Mouse (Mus musculus) myocyte (in vitro differentiated cells): ENCODE data around the gene Rnase2b. TPM values are rescaled to one million over a fixed set of nuclear protein-coding genes. Genes with fewer than 3 reads are reported as not detected.
"Not testable (repeated sequence)": the region's sequence is repeated elsewhere in the genome, so short reads cannot be mapped to it uniquely, and the experiment has no call there.

Experiments used
- H3K27me3 ChIP-seq: one replicate; pipeline ENCODE4 v1.6.1; 2011; ENCODE audit not compliant: control insufficient read depth, insufficient read depth, insufficient read length
- H3K36me3 ChIP-seq: one replicate; pipeline ENCODE4 v1.6.1; 2011; ENCODE audit not compliant: control insufficient read depth, insufficient read depth
- H3K4me2 ChIP-seq: one replicate; pipeline ENCODE4 v1.6.1; 2011; ENCODE audit warnings: low read depth, control low read depth
- H3K4me3 ChIP-seq: one replicate; pipeline ENCODE4 v1.5.1; 2011; ENCODE audit warnings: mild to moderate bottlenecking, control low read depth, moderate library complexity
- H3K79me2 ChIP-seq: one replicate; pipeline ENCODE4 v1.6.1; 2011; ENCODE audit not compliant: control insufficient read depth, insufficient read depth
- H3ac ChIP-seq: one replicate; pipeline ENCODE4 v1.6.1; 2011; ENCODE audit not compliant: control insufficient read depth, insufficient read length
- CEBPB ChIP-seq: IDR thresholded peaks from 2 replicates; pipeline ENCODE4 v1.6.1; 2011; ENCODE audit warnings: mild to moderate bottlenecking, moderate library complexity; ENCODE audit not compliant: poor library complexity, insufficient read depth, severe bottlenecking
- E2F4 ChIP-seq: IDR thresholded peaks from one replicate; pipeline ENCODE4 v1.6.1; 2011; ENCODE audit warnings: mild to moderate bottlenecking, control low read depth, moderate library complexity; ENCODE audit not compliant: insufficient read depth
- MAX ChIP-seq: IDR thresholded peaks from one replicate; pipeline ENCODE4 v1.6.1; 2011; ENCODE audit warnings: low read depth, mild to moderate bottlenecking, control low read depth
- MYOD1 ChIP-seq, 3 experiments: IDR thresholded peaks; one replicate each; pipeline ENCODE4 v1.6.1; 2011; ENCODE audit warnings: control low read depth in 2 of 3, low read depth in 2 of 3, mild to moderate bottlenecking in 2 of 3, moderate library complexity in 1 of 3; ENCODE audit not compliant: insufficient read length in 2 of 3, control insufficient read depth in 1 of 3
- MYOG ChIP-seq, 3 experiments: IDR thresholded peaks; one replicate each; pipeline ENCODE4 v1.6.1; 2011; ENCODE audit warnings: control low read depth in 2 of 3, low read depth in 2 of 3, mild to moderate bottlenecking in 2 of 3; ENCODE audit not compliant: insufficient read length in 2 of 3, control insufficient read depth in 1 of 3, insufficient read depth in 1 of 3
- POLR2A ChIP-seq: IDR thresholded peaks from one replicate; pipeline ENCODE4 v1.6.1; 2011; ENCODE audit warnings: low read depth, mild to moderate bottlenecking, control low read depth, moderate library complexity; ENCODE audit not compliant: insufficient read length
- POLR2AphosphoS2 ChIP-seq: IDR thresholded peaks from one replicate; pipeline ENCODE4 v1.6.1; 2011; ENCODE audit warnings: low read depth, control low read depth; ENCODE audit not compliant: insufficient read length
- REST ChIP-seq: IDR thresholded peaks from one replicate; pipeline ENCODE4 v1.6.1; 2011; ENCODE audit warnings: mild to moderate bottlenecking, control low read depth, moderate library complexity; ENCODE audit not compliant: insufficient read depth, insufficient read length
- SRF ChIP-seq: IDR thresholded peaks from one replicate; pipeline ENCODE4 v1.6.1; 2011; ENCODE audit warnings: low read depth; ENCODE audit not compliant: control insufficient read depth, insufficient read length
- TCF12 ChIP-seq: IDR thresholded peaks from one replicate; pipeline ENCODE4 v1.6.1; 2011; ENCODE audit warnings: mild to moderate bottlenecking, control low read depth; ENCODE audit not compliant: poor library complexity, insufficient read depth, severe bottlenecking
- TCF3 ChIP-seq: IDR thresholded peaks from one replicate; pipeline ENCODE4 v1.6.1; 2011; ENCODE audit warnings: low read depth, control low read depth; ENCODE audit not compliant: insufficient read length
- USF1 ChIP-seq: IDR thresholded peaks from one replicate; pipeline ENCODE4 v1.6.1; 2011; ENCODE audit warnings: low read depth, mild to moderate bottlenecking, control low read depth, moderate library complexity
- polyA plus RNA-seq: library from polyadenylated mRNA; unstranded; fragments of >200 nt; fragmentation: generic; extraction: Trizol; gene quantifications from one replicate; pipeline ENCODE4 v1.2.1, GENCODE M21; 2012; ENCODE audit warnings: missing spikeins

Rnase2b gene
- polyA plus RNA-seq, 1 experiment = not detected

DNA sequence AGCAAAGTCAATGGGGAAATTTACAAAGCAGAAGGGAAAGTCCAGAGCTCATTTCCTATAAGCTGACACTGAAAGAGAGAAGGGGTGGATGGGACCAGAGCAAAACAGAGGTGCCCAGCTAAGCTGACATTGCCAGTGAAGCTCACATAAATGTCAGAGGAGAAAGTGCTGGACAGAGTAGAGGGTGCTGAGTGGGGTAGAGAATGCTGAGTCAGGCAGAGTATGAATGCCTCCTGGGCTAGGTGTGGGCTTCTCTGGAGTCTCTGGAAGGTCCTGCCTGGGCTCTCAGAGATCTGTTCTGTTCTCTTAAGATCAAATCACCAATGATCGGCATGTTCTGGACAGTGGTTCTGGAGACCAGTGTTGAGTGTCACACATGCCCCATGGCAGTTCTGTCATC is 3.4 kb downstream of the Rnase2b start:
- no peaks in the 10 kb centered on the region for H3K36me3 ChIP-seq
- no peaks in the 10 kb centered on the region for H3K27me3 ChIP-seq
- no peak overlapping the region for H3K4me3 ChIP-seq
- no peak overlapping the region for H3K4me2 ChIP-seq
- TF ChIP-seq E2F4 (no peak), POLR2A (no peak), MYOD1 (IDR thresholded peaks at IDR 0.05; ENCODE audit: control insufficient read depth in 1 of 3, insufficient read length in 2 of 3, low read depth in 2 of 3) (no peak), TCF3 (no peak), TCF12 (no peak), POLR2AphosphoS2 (no peak), CEBPB (no peak), MYOG (IDR thresholded peaks at IDR 0.05; ENCODE audit: control insufficient read depth in 1 of 3, insufficient read depth in 1 of 3, insufficient read length in 2 of 3, low read depth in 2 of 3) (no peak), MAX (no peak)
- no peaks in the 10 kb centered on the region for H3K79me2 ChIP-seq
- H3ac ChIP-seq = no peak overlapping the region

DNA sequence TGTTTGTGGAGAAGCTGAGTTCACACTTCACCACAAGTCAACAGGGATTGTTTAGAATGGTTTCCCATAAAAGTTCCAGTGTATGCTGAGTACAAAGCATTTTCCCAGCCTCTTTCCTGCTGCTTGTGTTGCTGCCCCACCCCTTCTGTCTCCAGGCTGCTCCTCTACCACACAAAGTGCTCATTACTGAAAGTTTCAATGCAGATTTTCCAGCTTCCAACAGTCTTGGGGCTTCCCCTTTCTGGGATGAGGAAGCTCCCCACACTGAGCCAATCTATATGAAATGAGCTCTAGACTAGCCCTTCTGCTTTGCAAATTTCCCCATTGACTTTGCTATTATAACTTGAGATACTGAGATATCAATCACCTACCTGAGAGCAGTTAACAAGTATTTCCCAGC is 4.0 kb downstream of the Rnase2b start:
- no peak overlapping the region for H3K4me2 ChIP-seq
- H3K27me3 ChIP-seq = no peaks in the 10 kb centered on the region
- no peak overlapping the region for H3K4me3 ChIP-seq
- TF ChIP-seq MYOD1 (IDR thresholded peaks at IDR 0.05; ENCODE audit: control insufficient read depth in 1 of 3, insufficient read length in 2 of 3, low read depth in 2 of 3) (no peak), TCF12 (no peak), E2F4 (no peak), TCF3 (no peak), MYOG (IDR thresholded peaks at IDR 0.05; ENCODE audit: control insufficient read depth in 1 of 3, insufficient read depth in 1 of 3, insufficient read length in 2 of 3, low read depth in 2 of 3) (no peak), POLR2A (no peak)
- H3ac ChIP-seq = no peak overlapping the region
- H3K36me3 ChIP-seq = no peaks in the 10 kb centered on the region
- no peaks in the 10 kb centered on the region for H3K79me2 ChIP-seq

DNA sequence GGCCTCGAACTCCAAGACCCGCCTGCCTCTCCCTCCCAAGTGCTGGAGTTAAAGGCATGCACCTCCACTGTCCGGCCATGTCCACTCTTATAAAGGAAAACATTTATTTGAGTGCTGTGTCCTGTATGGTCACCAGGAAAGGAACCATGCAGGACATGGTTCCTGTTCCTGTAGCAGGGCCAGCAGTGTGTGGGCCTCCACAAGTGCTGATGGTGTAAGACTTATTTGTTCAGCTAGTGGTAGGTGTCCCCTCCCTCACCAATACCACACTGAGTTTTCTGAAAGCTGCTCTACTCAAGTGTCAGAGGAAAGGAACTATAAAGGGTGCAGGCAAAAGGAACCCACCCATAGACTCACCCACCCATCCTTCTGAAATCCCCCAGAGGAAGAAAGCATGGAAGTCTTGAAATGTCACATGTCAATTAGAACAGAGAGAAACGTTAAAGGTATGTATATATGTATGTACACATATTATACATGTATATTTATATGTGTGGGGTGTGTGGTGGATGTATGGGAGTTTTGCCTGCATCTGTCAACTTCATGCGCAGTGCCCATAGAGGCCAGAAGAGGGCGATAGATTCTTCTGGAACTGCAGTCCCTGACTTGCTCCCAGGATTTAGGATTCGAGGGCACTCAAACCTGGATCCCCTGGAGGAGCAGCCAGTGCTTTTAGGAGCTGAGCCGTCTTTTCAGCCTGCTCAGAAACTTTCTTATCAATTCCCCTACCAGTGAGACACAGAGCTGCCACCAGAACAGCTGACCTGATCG is 10.2 kb downstream of the Rnase2b start:
- not testable (repeated sequence) for H3ac ChIP-seq, H3K4me2 ChIP-seq, H3K79me2 ChIP-seq, H3K27me3 ChIP-seq, H3K4me3 ChIP-seq, H3K36me3 ChIP-seq

DNA sequence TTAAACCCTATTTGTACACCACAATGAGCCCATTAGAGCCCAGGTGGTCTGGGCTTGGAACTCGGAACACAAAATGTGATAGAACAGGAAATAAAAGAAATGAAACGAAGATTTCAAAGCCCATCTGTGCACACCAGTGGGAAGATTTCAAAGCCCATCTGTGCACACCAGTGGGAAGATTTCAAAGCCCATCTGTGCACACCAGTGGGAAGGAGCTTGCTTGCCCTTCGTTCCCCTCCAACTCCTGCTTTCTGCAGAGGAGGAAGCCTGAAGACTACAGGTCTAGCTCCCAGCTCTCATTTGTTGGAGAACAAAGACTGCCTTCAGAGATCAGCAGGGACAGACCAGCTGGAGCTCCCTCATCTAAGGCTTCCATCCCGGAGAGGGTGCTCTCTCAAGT is 10.9 kb downstream of the Rnase2b start:
- not testable (repeated sequence) for H3K79me2 ChIP-seq, H3K4me3 ChIP-seq, H3K27me3 ChIP-seq, H3K4me2 ChIP-seq, H3ac ChIP-seq, H3K36me3 ChIP-seq

DNA sequence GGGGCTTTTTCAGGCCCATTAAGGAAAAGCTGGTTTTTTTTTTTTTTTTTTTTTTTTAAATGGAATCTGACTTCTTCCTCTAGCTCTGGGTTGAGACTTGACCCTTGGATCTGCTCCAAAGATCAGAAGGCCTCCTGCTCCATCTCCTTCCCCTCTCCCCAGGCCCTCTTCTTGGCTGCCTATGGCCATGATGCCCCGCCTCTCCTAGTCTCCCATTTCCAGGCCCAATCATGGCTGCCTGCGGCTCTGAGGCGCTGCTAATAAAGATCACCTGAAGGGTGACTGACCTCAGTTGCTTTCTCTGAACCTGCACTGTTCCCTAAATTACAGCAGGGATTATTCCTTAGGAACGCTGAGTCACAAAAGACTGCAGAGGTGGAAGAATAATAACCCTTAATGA is 11.8 kb downstream of the Rnase2b start:
- H3K4me3 ChIP-seq = no peak overlapping the region
- TF ChIP-seq TCF12 = no peak
- no peak for TF ChIP-seq MYOG (IDR thresholded peaks at IDR 0.05; ENCODE audit: control insufficient read depth in 1 of 3, insufficient read depth in 1 of 3, insufficient read length in 2 of 3, low read depth in 2 of 3)
- TF ChIP-seq E2F4 = no peak
- TF ChIP-seq MYOD1 (IDR thresholded peaks at IDR 0.05; ENCODE audit: control insufficient read depth in 1 of 3, insufficient read length in 2 of 3, low read depth in 2 of 3) = no peak
- no peak for TF ChIP-seq CEBPB
- no peak for TF ChIP-seq TCF3
- TF ChIP-seq MAX = no peak
- TF ChIP-seq POLR2AphosphoS2 = no peak

DNA sequence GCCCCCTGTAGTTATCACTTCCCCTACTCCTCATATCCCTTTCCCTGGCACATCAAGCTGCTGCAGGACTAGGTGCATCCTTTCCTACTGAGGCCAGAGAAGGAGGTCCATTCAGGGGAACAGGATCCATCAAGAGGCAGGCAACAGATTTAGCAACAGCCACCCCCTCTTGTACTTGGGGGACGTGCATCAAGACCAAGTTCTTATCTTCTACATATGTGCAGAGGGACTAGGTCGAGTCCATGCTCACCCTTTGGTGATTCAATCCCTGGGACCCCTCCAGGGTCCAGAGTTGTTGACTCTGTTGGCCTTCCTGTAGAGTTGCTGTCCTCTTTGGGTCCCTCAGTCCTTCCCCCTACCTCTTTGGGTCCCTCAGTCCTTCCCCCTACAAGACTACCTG is 19.0 kb downstream of the Rnase2b start:
- H3K4me2 ChIP-seq, H3K36me3 ChIP-seq, H3ac ChIP-seq, H3K79me2 ChIP-seq, H3K27me3 ChIP-seq, H3K4me3 ChIP-seq: not testable (repeated sequence)

More for the DNA sequence above, 11.8 kb downstream of the Rnase2b start:
- Histone ChIP-seq H3K27me3 (no peaks in the 10 kb centered on the region), H3K79me2 (no peaks in the 10 kb centered on the region), H3K36me3 (no peaks in the 10 kb centered on the region), H3K4me2 (no peak overlapping the region), H3ac (no peak overlapping the region)

DNA sequence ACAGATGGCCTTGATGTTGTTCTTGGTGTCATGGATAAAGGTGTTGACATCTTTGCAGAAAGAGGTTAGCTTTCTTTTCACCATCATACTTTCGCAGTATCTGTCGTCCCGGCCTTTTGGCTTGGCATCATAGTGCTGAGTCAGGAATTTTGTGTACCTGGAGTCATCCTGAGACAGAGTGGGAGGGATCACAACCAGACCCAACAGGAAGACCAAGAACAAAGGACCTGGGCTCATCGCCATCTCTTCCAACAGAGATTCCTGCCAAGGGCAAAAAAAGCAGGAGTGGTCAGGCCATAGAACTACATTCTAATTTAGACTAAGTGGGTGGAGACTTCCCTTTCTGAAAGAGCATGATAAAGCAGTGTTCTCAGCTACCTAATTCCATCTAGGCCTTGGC is 33.6 kb downstream of the Rnase2b start:
- Histone ChIP-seq H3K27me3 (no peaks in the 10 kb centered on the region), H3K79me2 (no peaks in the 10 kb centered on the region), H3K4me2 (no peak overlapping the region), H3K4me3 (no peak overlapping the region), H3ac (no peak overlapping the region), H3K36me3 (no peaks in the 10 kb centered on the region)
- TF ChIP-seq USF1 (no peak), E2F4 (no peak), TCF3 (no peak), MYOD1 (IDR thresholded peaks at IDR 0.05; ENCODE audit: control insufficient read depth in 1 of 3, insufficient read length in 2 of 3, low read depth in 2 of 3) (no peak), POLR2A (no peak), REST (no peak), CEBPB (no peak), MAX (no peak), POLR2AphosphoS2 (no peak), SRF (no peak), TCF12 (no peak), MYOG (IDR thresholded peaks at IDR 0.05; ENCODE audit: control insufficient read depth in 1 of 3, insufficient read depth in 1 of 3, insufficient read length in 2 of 3, low read depth in 2 of 3) (no peak)
